Mouse (Mus musculus): ENCODE measurements at regions not wholly inside any gene's neighbourhood (a gene's known extent, or its start where the extent isn't known, plus 50 kb on each side); places are given as distances from the start of the nearest gene placed in this dataset.
"Not testable (repeated sequence)": the region's sequence is repeated elsewhere in the genome, so short reads cannot be mapped to it uniquely, and the experiment has no call there.

- 72% methylated on average over 6 of the region's 6 CpGs for WGBS
- no peak for DNase-seq (ENCODE audit: low read depth, low spot score)
Measured at GRCm38 (mm10) chr10:20891426-20891825, 60.9 kb upstream of the Ahi1 start.

- no peak for DNase-seq (ENCODE audit: low read depth, low spot score)
- WGBS: 78% methylated on average over 5 of the region's 5 CpGs
Measured at GRCm38 (mm10) chr10:20883618-20884017, 68.7 kb upstream of the Ahi1 start.

- no peak for DNase-seq (ENCODE audit: low read depth, low spot score)
- WGBS: 88% methylated on average over 8 of the region's 8 CpGs
Measured at GRCm38 (mm10) chr10:20882599-20882998, 69.7 kb upstream of the Ahi1 start.

GRCm38 (mm10) chr10:20880251-20880650 lies 72.1 kb upstream of the Ahi1 start:
- no peak for DNase-seq (ENCODE audit: low read depth, low spot score)
- 82% methylated on average over 4 of the region's 4 CpGs for WGBS

GRCm38 (mm10) chr10:20879482-20879881 lies 72.9 kb upstream of the Ahi1 start:
- WGBS: 69% methylated on average over 8 of the region's 8 CpGs
- no peak for DNase-seq (ENCODE audit: low read depth, low spot score)

GRCm38 (mm10) chr10:20867076-20867475 lies 85.3 kb upstream of the Ahi1 start:
- WGBS: 82% methylated on average over 12 of the region's 12 CpGs
- DNase-seq (ENCODE audit: low read depth, low spot score): no peak

- no peak for DNase-seq (ENCODE audit: low read depth, low spot score)
- WGBS: 71% methylated on average over 4 of the region's 4 CpGs
Measured at GRCm38 (mm10) chr10:20865031-20865430, 87.3 kb upstream of the Ahi1 start.

GRCm38 (mm10) chr10:20857413-20857812 lies 94.9 kb upstream of the Ahi1 start:
- 27% methylated on average over 4 of the region's 4 CpGs for WGBS
- peak; percentile 16 for DNase-seq (ENCODE audit: low read depth, low spot score)

GRCm38 (mm10) chr10:20854621-20855363 lies 97.6 kb upstream of the Ahi1 start:
- WGBS: 46% methylated on average over 14 of the region's 14 CpGs
- DNase-seq (ENCODE audit: low read depth, low spot score): no peak

- no peak for DNase-seq (ENCODE audit: low read depth, low spot score)
- 89% methylated on average over 8 of the region's 8 CpGs for WGBS
Measured at GRCm38 (mm10) chr10:20847287-20847686, 105.1 kb upstream of the Ahi1 start.

GRCm38 (mm10) chr10:20843277-20843676 lies 109.1 kb upstream of the Ahi1 start:
- DNase-seq (ENCODE audit: low read depth, low spot score): no peak
- 51% methylated on average over 3 of the region's 3 CpGs for WGBS

- DNase-seq (ENCODE audit: low read depth, low spot score): no peak
- WGBS: 63% methylated on average over 1 of the region's 1 CpGs
Measured at GRCm38 (mm10) chr10:20842131-20842530, 110.2 kb upstream of the Ahi1 start.

GRCm38 (mm10) chr10:20841430-20842040 lies 110.8 kb upstream of the Ahi1 start:
- DNase-seq (ENCODE audit: low read depth, low spot score): no peak
- WGBS: 75% methylated on average over 3 of the region's 3 CpGs

- WGBS: 67% methylated on average over 8 of the region's 8 CpGs
- no peak for DNase-seq (ENCODE audit: low read depth, low spot score)
Measured at GRCm38 (mm10) chr10:20838685-20839425, 113.5 kb upstream of the Ahi1 start.

GRCm38 (mm10) chr10:20836816-20837215 lies 111.9 kb upstream of the Pde7b start:
- DNase-seq (ENCODE audit: low read depth, low spot score): not testable (repeated sequence)
- 91% methylated on average over 4 of the region's 4 CpGs for WGBS

- 75% methylated on average over 11 of the region's 11 CpGs for WGBS
- no peak for DNase-seq (ENCODE audit: low read depth, low spot score)
Measured at GRCm38 (mm10) chr10:20834806-20835575, 110.1 kb upstream of the Pde7b start.

GRCm38 (mm10) chr10:20828304-20828703 lies 103.4 kb upstream of the Pde7b start:
- 11% methylated on average over 1 of the region's 1 CpGs for WGBS
- no peak for DNase-seq (ENCODE audit: low read depth, low spot score)

- DNase-seq (ENCODE audit: low read depth, low spot score): no peak
Measured at GRCm38 (mm10) chr10:20827473-20827872, 102.6 kb upstream of the Pde7b start.

GRCm38 (mm10) chr10:20818548-20818947 lies 93.7 kb upstream of the Pde7b start:
- 34% methylated on average over 4 of the region's 4 CpGs for WGBS
- no peak for DNase-seq (ENCODE audit: low read depth, low spot score)

- 61% methylated on average over 7 of the region's 7 CpGs for WGBS
- no peak for DNase-seq (ENCODE audit: low read depth, low spot score)
Measured at GRCm38 (mm10) chr10:20799792-20800191, 74.9 kb upstream of the Pde7b start.
